Mouse (Mus musculus): Measurements from ENCODE around the gene Tmem8. TPM values are rescaled to one million over a fixed set of nuclear protein-coding genes. Genes with fewer than 3 reads are reported as not detected.

Tmem8 gene
- polyA plus RNA-seq, 1 experiment from 2014 or later, result 4.9 TPM

DNA sequence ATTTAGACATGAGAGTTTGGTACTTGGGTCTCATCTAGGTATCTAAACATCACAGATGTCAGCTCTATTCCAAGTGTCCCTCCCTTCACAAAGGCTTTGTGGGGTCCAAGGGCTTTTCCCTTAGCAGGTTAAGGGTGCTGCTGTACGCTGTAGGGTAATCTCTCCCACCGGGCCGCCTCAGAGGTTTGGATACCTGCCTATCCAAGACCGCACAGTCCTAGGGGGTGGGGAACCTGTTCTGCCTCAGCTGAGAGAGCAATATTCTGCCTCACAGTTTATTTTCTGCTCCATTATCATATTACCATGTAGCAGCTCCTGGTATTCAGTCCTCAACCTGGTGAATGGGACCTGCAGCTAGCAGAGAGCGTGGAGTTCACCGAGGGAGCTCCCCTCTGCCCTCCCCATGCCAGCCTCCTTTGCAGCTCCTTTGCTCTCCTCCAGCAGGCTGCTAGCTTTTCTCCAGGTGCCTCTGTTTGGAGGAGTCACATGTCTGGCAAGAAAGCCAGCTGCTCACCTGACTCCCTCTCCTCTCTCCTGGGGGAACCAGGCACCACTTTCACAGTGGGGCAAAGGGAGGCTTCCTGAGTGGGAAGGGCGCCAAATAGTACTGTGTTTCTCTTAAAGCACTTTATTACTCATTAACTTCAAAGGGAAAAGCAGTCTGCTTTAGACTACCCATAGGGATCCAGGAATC, 2.3 kb downstream of the Tmem8 start:
- H3K36me3 ChIP-seq (ENCODE audit: control insufficient read depth, insufficient read depth, low read length), result no peaks in the 10 kb centered on the region
- no peak overlapping the region for H3K4me3 ChIP-seq (ENCODE audit: low read depth, low read length)
- 83% methylated on average over 7 of the region's 7 CpGs for WGBS
- H3K9me3 ChIP-seq (ENCODE audit: control insufficient read depth, low read length), result no peaks in the 10 kb centered on the region
- no peak overlapping the region for H3K27ac ChIP-seq (ENCODE audit: low read depth)
- DNase-seq (ENCODE audit: low spot score) (no peak), ATAC-seq (replicated peaks; ENCODE audit: low FRiP score, low TSS enrichment, low read depth) (no peak)
- peaks cover 10% of the 10 kb centered on the region; the same call in 1 of the 2 replicates for H3K4me1 ChIP-seq (replicated peaks; ENCODE audit: control insufficient read depth, insufficient read depth, low read length)
- H3K27me3 ChIP-seq (replicated peaks; ENCODE audit: control insufficient read depth, insufficient read depth, low read length), result peaks cover 58% of the 10 kb centered on the region
- H3K4me2 ChIP-seq (ENCODE audit: low read length), result no peak overlapping the region
- no peak overlapping the region for H3K9ac ChIP-seq (ENCODE audit: low read length)

DNA sequence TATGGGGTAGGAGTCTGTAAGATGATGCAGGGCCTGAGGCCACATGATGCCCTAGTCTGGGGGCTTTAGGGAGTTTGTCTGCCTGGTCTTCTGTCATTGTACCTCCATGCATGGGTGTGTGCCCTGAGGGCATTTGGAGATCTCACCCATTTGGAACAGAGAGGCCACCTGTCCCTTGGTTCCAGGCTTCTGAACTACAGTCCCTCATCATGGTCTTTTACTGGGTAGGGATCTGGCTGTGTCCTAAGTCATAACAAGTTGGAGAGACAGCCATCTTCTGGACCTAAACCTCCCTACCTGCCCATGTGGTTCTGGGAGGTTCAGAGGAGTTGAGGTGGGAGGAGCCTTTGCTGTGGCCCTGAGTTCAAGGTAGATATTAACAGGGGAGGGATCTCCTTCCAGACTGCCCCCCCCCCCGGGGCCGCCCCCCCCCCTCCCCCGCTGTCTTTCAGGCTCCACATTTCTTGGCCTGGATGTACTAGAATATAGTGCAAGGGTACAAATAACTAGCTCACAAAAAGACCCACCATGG, 2.9 kb downstream of the Tmem8 start:
- Histone ChIP-seq H3K27me3 (replicated peaks; ENCODE audit: control insufficient read depth, insufficient read depth, low read length) (peaks cover 51% of the 10 kb centered on the region), H3K27ac (ENCODE audit: low read depth) (no peak overlapping the region), H3K4me1 (replicated peaks; ENCODE audit: control insufficient read depth, insufficient read depth, low read length) (peaks cover 10% of the 10 kb centered on the region; the same call in 1 of the 2 replicates), H3K4me2 (ENCODE audit: low read length) (no peak overlapping the region), H3K36me3 (ENCODE audit: control insufficient read depth, insufficient read depth, low read length) (no peaks in the 10 kb centered on the region), H3K4me3 (ENCODE audit: low read depth, low read length) (no peak overlapping the region), H3K9me3 (ENCODE audit: control insufficient read depth, low read length) (no peaks in the 10 kb centered on the region), H3K9ac (ENCODE audit: low read length) (no peak overlapping the region)
- no peak for DNase-seq (ENCODE audit: low spot score)
- WGBS, result 88% methylated on average over 1 of the region's 3 CpGs
- ATAC-seq (replicated peaks; ENCODE audit: low FRiP score, low TSS enrichment, low read depth), result no peak

DNA sequence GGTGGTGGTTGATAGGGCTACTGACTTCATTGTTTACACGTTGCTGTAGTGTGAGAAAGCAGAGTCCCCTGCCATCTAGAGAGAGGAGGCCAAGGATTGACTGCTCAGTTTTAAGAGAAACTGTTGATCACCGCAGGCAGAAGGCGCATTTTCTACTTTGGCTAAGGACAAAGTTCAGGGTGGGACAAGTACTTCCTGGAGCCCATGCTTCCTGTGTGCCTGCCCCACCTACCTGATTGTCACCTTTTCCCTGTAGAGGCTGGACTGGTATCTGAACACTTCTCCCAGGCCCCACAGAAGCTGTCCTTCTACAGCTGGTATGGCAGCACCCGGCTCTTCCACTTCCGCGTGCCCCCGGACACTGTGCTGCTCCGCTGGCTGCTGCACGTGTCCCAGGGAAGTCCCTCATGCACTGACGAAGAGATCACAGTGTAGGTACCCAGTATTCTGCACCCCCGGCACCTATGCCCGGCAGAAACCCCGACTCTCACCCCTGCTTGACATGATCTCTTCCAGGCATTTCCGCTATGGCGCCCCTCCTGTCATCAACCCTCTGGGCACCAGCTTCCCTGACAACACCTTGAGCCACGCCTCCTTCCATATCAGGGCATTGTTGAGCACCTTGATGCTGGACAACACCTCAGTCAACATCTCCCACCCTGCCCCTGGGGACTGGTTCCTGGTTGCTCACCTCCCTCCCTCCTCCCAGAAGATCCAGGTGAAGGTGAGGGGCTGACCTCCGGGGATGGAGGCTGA, 3.6 kb downstream of the Tmem8 start:
- Histone ChIP-seq H3K9ac (ENCODE audit: low read length) (no peak overlapping the region), H3K4me1 (replicated peaks; ENCODE audit: control insufficient read depth, insufficient read depth, low read length) (peaks cover 10% of the 10 kb centered on the region; the same call in 1 of the 2 replicates), H3K4me2 (ENCODE audit: low read length) (no peak overlapping the region), H3K27me3 (replicated peaks; ENCODE audit: control insufficient read depth, insufficient read depth, low read length) (peaks cover 45% of the 10 kb centered on the region), H3K36me3 (ENCODE audit: control insufficient read depth, insufficient read depth, low read length) (no peaks in the 10 kb centered on the region), H3K4me3 (ENCODE audit: low read depth, low read length) (no peak overlapping the region), H3K27ac (ENCODE audit: low read depth) (no peak overlapping the region), H3K9me3 (ENCODE audit: control insufficient read depth, low read length) (no peaks in the 10 kb centered on the region)
- DNase-seq (ENCODE audit: low spot score) (no peak), ATAC-seq (replicated peaks; ENCODE audit: low FRiP score, low TSS enrichment, low read depth) (no peak)
- 76% methylated on average over 17 of the region's 17 CpGs for WGBS

DNA sequence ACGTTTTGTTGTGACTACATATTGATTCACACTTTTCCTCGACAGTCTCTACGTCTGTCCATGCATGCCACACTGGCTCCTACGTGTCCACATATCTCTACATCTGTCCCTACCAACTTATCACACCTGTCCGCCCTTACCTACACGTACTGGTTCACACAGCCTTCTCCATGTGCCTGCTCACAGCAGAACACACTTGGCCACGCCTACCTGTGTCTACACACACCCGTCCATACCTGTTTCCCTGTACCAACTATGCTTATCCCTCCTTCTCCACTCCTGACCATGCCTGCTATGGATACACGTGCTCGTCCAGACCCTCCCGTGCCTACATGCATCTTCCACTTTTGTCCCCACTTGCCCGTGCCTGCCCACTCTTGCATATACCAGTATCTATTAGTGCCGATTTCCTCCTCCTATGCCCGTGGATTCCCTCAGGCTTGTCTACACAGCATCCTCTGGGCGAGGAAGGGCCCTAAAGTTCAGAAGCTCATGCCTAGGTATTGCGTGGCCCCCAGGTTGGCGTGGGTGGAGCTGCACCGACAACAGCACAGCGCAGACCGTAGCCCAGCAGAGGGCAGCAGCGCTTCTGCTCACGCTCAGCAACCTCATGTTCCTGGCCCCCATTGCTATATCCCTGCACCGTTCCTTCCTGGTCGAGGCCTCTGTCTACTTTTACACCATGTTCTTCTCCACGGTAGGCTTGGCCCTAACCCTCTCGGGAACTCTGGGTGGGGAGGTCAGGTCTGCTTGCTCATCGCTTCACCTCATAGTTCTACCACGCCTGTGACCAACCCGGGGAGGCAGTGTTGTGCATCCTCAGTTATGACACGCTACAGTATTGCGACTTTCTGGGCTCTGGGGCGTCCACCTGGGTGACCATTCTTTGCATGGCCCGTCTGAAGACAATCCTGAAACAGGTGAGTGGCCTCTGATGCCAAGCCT, 6.9 kb downstream of the Tmem8 start:
- Histone ChIP-seq H3K9me3 (ENCODE audit: control insufficient read depth, low read length) (no peaks in the 10 kb centered on the region), H3K27me3 (replicated peaks; ENCODE audit: control insufficient read depth, insufficient read depth, low read length) (peaks cover 12% of the 10 kb centered on the region), H3K36me3 (ENCODE audit: control insufficient read depth, insufficient read depth, low read length) (no peaks in the 10 kb centered on the region), H3K27ac (ENCODE audit: low read depth) (no peak overlapping the region), H3K9ac (ENCODE audit: low read length) (no peak overlapping the region), H3K4me3 (ENCODE audit: low read depth, low read length) (no peak overlapping the region), H3K4me1 (replicated peaks; ENCODE audit: control insufficient read depth, insufficient read depth, low read length) (peaks cover 12% of the 10 kb centered on the region), H3K4me2 (ENCODE audit: low read length) (no peak overlapping the region)
- WGBS, result 46% methylated on average over 33 of the region's 33 CpGs
- ATAC-seq (replicated peaks; ENCODE audit: low FRiP score, low TSS enrichment, low read depth) (peak; percentile 63), DNase-seq (ENCODE audit: low spot score) (peak; percentile 80)

DNA sequence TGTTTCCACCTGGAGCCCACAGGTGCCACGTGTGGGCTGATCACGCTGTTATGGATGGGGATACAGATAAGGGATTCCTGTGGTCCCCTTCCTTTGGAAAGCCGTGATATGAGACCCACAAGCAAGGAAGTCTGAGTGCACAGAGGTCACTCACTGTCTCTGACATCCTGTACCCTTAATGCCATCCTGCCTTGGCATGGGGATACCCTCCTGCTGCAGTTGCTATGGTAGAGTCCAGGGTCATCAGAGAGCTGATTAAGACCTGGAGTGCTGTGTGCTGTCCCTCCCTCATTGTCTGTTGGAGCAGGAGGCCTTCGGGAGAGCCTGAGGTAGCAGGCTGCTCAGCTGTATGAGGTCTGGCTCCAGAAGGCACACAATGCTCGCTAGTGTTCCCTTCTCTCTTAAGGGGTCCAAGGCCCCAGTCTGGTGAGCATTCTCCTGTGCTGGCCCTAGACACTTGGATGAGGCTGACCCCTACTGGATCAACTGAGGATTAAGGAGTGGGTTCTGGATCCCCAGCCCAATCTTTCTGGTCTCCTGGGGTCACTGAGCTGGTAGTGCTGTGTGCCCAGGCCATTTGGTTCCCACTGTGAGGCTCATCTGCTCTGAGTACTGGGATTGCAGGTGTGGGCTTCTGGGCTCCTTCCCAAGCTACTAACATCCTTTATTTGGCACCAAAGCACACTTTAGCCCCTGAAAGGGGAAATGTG, 9.5 kb downstream of the Tmem8 start:
- H3K9me3 ChIP-seq (ENCODE audit: control insufficient read depth, low read length), result no peaks in the 10 kb centered on the region
- WGBS, result 61% methylated on average over 5 of the region's 5 CpGs
- H3K27me3 ChIP-seq (replicated peaks; ENCODE audit: control insufficient read depth, insufficient read depth, low read length), result no peaks in the 10 kb centered on the region
- H3K9ac ChIP-seq (ENCODE audit: low read length), result no peak overlapping the region
- peaks cover 25% of the 10 kb centered on the region for H3K36me3 ChIP-seq (ENCODE audit: control insufficient read depth, insufficient read depth, low read length)
- peaks cover 12% of the 10 kb centered on the region for H3K4me1 ChIP-seq (replicated peaks; ENCODE audit: control insufficient read depth, insufficient read depth, low read length)
- H3K4me3 ChIP-seq (ENCODE audit: low read depth, low read length), result no peak overlapping the region
- no peak overlapping the region for H3K4me2 ChIP-seq (ENCODE audit: low read length)
- DNase-seq (ENCODE audit: low spot score) (no peak), ATAC-seq (replicated peaks; ENCODE audit: low FRiP score, low TSS enrichment, low read depth) (no peak)
- H3K27ac ChIP-seq (ENCODE audit: low read depth), result no peak overlapping the region

DNA sequence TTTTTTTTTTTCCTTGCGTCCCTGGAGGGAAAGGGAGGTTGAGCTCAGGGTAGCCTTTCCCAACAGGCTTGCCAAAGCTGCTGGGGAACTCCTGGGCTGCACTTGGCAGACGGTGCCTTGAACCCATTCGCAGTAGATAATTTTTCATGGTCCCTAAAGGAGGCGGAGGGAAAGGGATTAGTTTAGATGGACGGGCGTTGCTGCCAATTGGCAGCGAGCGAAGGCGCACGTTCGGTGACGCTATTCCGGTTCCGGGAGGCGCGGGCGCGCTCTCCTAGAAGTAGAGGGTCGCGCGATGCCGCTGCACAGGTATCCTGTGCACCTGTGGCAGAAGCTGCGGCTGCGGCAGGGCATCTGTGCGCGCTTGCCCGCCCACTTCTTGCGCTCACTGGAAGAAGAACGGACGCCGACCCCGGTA, 10.2 kb downstream of the Tmem8 start, which contains the start of gene Mrpl28:
Gene Mrpl28 (plus strand): TSS at position 234 of the 418 bp plus-strand sequence.
- H3K4me2 ChIP-seq (ENCODE audit: low read length), result peak within 1 kb of the TSS; percentile 62
- WGBS, result under 1% methylated on average over 32 of the region's 32 CpGs

DNA sequence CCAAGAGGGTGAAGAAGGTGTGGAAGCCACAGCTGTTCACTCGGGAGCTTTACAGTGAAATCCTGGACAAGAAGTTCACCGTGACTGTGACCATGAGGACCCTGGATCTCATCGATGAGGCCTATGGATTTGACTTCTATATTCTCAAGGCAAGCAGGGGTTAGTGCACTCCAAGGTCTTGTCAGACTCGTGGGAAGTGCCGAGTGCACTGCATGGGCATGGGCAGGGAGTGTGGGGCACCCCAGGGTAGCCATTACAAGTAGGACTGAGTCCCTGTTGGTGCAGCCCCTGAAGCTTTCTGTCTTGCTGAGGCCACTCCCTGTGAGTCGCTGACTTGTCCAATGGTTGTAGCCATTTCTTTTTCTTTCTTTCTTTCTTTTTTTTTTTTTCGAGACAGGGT, 11.5 kb downstream of the Tmem8 start:
- peaks cover 43% of the 10 kb centered on the region for H3K36me3 ChIP-seq (ENCODE audit: control insufficient read depth, insufficient read depth, low read length)
- no peaks in the 10 kb centered on the region for H3K27me3 ChIP-seq (replicated peaks; ENCODE audit: control insufficient read depth, insufficient read depth, low read length)
- H3K9ac ChIP-seq (ENCODE audit: low read length), result peak overlapping the region; percentile 61
- peak overlapping the region; percentile 95 for H3K4me3 ChIP-seq (ENCODE audit: low read depth, low read length)
- ATAC-seq (replicated peaks; ENCODE audit: low FRiP score, low TSS enrichment, low read depth) (no peak), DNase-seq (ENCODE audit: low spot score) (no peak)
- WGBS, result 84% methylated on average over 7 of the region's 7 CpGs
- peaks cover 12% of the 10 kb centered on the region for H3K4me1 ChIP-seq (replicated peaks; ENCODE audit: control insufficient read depth, insufficient read depth, low read length)
- H3K9me3 ChIP-seq (ENCODE audit: control insufficient read depth, low read length), result no peaks in the 10 kb centered on the region
- H3K27ac ChIP-seq (ENCODE audit: low read depth), result no peak overlapping the region
- H3K4me2 ChIP-seq (ENCODE audit: low read length), result peak overlapping the region; percentile 62

More for the DNA sequence above, 10.2 kb downstream of the Tmem8 start, which contains the start of gene Mrpl28:
- no peaks in the 10 kb centered on the region for H3K9me3 ChIP-seq (ENCODE audit: control insufficient read depth, low read length)
- ATAC-seq (replicated peaks; ENCODE audit: low FRiP score, low TSS enrichment, low read depth), result peak; percentile 83
- peak within 1 kb of the TSS; percentile 61 for H3K9ac ChIP-seq (ENCODE audit: low read length)
- H3K4me3 ChIP-seq (ENCODE audit: low read depth, low read length), result peak within 1 kb of the TSS; percentile 95
- peak; percentile 96 for DNase-seq (ENCODE audit: low spot score)
- peaks cover 32% of the 10 kb centered on the region for H3K36me3 ChIP-seq (ENCODE audit: control insufficient read depth, insufficient read depth, low read length)
- H3K27me3 ChIP-seq (replicated peaks; ENCODE audit: control insufficient read depth, insufficient read depth, low read length), result no peaks in the 10 kb centered on the region
- H3K4me1 ChIP-seq (replicated peaks; ENCODE audit: control insufficient read depth, insufficient read depth, low read length), result peaks cover 12% of the 10 kb centered on the region
- H3K27ac ChIP-seq (ENCODE audit: low read depth), result peak within 1 kb of the TSS; percentile 8; the same call in 1 of the 2 replicates

Measured in intestine, embryonic 14.5 days (tissue).